Mouse (Mus musculus): ENCODE measurements around the gene Myo1a.

DNA sequence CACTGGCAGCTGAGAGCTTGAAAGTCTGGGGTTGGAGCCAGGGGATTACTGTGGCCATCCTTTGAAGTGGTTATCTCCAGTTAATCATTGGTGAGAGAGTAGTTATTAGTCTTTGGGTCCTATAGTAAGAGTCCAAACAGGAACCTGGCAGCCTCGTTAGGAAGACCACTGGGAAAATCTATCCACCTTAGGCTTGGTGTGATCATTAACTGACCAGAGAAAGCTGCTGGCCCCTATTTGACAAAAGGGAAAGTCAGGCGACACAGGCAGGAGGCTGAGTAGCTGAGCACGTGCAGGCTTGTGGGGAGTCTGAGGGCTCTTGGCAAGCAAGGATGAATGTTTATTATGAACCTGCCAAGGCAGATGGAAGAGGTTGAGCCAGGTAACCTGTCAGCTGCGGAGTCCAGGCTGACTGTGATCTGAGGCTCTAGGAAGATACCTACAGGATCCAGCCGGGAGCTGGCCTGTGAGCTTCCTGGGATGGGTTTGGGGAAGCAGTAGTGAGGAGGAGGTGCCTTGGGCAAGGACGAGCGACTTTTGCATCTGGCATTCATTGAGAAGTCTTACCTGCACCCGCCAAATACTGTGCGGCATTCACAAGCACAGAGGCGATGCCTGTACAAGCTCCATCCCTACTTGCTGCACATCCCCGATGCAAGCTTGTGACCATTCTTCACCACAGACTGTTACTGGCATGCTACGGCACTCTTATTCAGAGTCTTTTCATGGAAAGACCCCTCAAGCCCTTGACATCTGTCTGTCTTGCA, 59.1 kb downstream of the Myo1a start:
- TF ChIP-seq CHD2 (IDR thresholded peaks at IDR 0.05; ENCODE audit: low read depth, low read length) (no peak), MAFK (IDR thresholded peaks at IDR 0.05; ENCODE audit: insufficient read depth, low read depth, low read length) (no peak), ZNF384 (IDR thresholded peaks at IDR 0.05; ENCODE audit: low read depth, low read length) (no peak), ZC3H11A (IDR thresholded peaks at IDR 0.05; ENCODE audit: borderline replicate concordance, low read depth, low read length) (no peak)

All from ES-E14 (cell line).